Mouse (Mus musculus) frontal cortex, adult 2 months (tissue): ENCODE measurements around the gene Sema4c. TPM values are rescaled to one million over a fixed set of nuclear protein-coding genes. Genes with fewer than 3 reads are reported as not detected.

Experiments used
- DNase-seq, 2 experiments: peaks; one replicate each; pipeline ENCODE4 v3.0.0; 2022; ENCODE audit warnings: low spot score in 1 of 2; ENCODE audit errors: extremely low spot score in 1 of 2
- polyA plus RNA-seq: library from polyadenylated mRNA; depleted of rRNA; stranded (reverse); fragments of >200 nt; gene quantifications from 2 replicates; pipeline ENCODE4 v1.2.3, GENCODE M21; 2012; rRNA removed

The Sema4c gene
- polyA plus RNA-seq: 12.3 and 12.7 TPM in 2 replicates

DNA sequence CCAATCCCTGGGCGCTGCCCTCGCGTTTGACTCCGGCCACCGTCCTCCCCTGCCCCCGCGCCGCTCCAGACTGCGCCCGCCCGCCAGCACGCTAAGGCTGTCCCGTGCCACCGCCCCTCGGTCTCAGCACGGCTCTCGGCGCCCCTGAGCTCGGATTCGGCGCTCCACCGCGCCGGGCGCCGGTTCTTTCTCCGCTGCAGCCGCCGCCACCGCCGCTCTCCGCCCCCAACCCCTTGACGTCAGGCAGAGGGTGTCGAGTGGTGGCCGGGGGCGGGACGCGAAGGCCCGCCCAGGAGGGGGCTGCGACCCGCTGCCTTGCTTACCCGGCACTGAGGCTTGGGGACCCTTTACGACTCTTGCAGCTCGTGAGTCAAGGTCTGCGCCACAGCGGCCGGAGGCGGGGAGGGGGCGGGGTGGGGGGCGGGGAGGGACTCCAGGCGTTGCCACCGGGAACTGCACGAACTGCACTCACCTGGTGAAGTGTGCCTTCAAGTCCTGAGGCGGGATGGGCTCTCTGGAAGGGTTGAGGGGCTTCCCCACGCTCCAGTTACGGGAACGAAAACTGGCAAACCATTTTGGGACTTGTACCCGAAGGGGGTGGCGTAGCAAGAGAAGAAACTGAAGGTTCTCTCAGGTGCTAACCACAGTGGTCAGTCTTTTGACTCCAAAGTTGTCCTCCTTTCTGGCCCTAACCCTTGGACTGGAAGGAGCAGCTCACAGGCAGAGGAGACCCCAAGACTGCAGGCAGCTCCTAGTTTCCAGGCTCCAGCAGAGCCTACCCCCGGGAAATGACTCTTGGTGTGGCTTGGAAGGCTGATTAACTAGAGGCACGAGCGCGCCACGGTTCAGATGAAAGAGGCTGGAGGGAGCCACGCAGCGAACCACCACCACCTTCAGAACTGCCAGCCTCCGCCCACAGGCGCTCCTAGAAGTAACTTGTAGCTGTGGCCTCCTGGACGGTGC lies at the start of gene Sema4c:
Gene Sema4c (minus strand): TSS at position 319 of the 963 bp plus-strand sequence.
- DNase-seq: peak in 1 of 2 experiments; percentile 74

DNA sequence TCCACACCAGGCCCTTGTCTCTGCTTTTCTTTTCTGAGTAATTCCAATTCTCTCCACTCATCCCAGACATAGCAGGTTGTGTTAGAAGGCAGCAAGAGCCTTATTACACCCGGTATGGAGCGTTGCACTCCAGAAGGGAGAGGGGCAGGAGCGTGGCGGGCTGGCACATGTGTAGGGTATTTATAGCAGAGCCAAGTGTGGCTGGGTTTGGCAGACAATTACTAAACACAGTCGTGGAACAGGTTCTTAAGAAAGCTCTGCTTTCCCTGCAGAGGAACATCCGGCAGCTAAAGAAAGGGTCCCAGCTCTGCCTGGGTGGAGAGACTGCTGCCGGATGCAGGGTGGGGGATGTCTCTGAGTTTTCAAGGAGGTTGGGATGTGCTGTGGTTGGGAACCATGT lies 48.8 kb upstream of the Sema4c start:
- peak; percentile 68 to 75 for DNase-seq

DNA sequence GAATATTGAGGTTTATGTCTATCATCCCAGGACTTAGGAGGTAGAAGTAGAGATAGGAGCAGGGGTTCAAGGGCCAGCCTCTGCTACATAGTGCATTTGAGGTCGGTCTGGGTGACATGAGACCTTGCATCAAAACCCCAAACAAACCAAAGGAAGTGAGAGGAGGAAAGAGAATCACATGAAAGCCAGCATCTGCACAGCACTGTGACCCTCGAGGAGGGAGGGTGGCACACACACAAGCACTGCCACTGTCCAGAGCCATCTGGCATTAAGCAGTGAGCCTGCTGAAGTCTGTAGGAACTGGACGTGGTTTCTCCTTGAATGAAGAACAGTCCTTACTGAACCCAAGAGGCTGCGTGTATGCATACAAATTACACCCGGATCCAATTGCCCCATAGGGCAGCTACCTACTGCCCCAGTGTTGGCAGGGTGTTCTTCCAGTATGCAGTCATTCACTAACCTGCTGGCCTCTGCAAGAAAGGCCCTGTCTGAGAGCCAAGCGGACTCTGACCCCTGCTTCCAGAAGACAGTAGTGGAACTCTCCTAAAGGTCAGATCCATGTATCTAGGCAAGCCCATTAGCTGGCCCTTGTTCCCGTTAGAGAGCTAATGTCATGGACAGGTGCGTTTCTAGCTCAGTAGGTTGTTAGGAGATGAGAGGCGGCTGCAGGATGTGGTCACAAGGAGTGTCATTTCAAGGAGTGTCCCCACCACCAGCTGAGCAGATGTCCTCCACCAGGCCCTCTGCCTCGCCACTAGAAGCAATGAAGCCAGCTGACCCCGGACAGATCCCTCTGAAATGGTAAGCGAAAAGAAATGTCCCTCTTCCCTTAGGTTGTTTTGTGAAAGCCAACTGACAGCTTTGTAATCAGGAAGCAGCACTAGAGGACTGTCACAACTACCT lies 46.4 kb upstream of the Sema4c start:
- no peak for DNase-seq

DNA sequence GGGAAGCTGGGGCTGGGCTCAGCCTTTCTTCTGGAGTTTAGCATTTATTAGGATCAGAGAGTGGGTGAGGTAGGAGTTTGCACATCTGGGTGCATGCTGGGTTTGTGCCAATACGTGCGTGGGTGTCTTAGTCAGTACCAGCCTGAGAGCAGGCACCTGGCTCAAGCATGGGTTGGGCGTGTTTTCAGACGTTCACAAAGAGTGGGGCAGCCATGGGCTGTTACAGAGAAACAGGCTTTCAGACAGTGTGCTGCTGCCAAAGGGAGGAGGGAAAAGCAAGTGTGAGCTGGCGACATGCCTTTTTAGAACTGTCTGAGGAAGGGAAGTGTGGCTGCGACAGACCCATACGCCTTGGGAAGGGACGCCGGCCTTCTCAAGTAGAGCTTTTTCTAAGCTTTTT lies 45.2 kb upstream of the Sema4c start:
- peak; percentile 30 to 70 for DNase-seq

DNA sequence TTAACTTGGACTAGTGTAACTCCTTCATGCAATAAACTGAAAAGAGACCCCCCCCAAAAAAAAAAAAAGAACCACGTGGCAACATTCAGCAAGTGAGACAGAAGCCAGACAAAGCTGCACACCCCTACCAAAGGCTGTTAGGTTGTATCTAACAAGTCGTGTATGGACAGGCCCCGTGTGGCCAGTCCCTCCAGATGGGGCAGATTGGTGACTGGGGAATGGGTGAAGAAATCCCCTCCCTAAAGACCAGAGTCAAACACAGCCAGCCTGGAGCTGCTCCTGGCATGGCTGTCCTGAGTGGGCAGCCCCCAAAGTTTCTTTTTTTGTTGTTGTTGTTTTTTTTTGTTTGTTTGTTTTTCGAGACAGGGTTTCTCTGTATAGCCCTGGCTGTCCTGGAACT lies 44.1 kb upstream of the Sema4c start:
- no peak for DNase-seq

- DNase-seq: no peak
Measured at GRCm38 (mm10) chr1:36598411-36598810, 40.3 kb upstream of the Sema4c start.

DNA sequence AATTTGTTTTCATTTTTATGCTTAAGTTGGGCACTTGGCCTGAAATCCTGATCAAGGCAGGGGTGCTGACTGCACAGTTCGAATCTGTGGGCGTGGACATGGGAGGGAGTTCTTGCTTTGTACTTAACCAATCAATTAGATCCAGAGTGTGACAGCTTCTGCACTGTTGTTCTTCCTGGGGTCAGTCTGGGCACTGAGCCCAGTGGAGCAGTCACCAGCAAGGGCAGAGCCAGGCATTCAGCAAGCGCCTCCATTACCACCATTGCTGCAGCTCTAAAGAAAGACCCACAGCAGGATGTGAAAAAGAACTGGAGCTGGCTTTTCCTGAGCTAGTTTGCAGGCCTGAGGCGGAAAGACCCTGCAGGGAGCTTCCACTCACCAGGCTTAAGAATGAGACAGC lies 38.0 kb upstream of the Sema4c start:
- no peak for DNase-seq

DNA sequence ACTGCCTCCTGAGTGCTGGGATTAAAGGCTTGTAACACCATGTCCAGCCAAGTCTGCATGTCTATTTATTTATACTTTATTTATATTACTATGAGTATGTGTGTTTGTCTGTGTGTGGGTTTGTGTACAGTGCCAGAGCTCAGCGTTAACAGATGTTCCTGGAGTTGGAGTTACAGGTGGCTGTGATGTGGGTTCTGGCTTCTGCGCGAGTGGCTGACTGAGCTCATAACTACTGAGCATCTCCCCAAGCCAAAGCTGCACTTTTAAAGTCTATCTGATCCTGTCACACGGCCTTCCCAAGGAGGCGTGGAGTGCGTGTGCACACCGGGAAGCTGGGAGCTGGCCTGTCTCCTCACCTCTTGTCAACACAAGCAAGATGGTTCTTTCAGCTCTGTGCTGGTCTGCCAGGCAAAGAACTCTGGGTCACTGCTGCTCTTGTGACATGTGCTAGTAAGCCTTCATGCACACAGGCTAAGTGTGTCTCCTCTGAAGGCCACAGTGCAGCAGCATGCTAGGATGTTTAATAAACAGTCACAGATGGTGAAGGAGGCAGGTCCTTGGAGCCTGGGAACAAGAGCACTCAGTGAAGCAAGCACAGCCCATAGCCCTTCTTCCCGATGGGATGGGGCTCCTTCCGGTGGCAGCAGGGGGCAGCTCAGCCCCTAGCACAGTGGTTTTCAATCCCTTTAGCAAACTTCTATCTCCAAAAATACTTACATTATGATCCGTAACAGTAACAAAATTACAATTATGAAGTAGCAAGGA lies 37.2 kb upstream of the Sema4c start:
- DNase-seq: no peak

DNA sequence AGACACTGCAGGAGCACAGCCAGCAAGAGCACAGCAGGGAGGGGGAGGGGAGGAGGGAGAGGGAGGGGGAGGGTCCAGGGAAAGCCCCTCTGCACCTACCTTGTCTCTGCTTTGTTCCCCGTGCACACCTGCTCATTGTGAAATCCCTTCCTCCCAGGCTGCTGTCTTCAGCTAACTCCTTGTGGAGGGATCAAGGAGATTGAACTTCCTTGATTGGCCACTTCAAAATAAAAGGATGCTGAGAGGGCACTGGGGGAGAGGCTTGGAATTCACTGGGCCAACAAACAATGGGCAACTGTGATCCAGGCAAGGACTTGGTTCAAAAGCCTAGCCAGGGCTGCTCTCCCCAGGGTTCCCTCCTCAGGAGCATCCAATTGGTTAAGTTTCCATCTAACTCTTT lies 35.0 kb upstream of the Sema4c start:
- no peak for DNase-seq

DNA sequence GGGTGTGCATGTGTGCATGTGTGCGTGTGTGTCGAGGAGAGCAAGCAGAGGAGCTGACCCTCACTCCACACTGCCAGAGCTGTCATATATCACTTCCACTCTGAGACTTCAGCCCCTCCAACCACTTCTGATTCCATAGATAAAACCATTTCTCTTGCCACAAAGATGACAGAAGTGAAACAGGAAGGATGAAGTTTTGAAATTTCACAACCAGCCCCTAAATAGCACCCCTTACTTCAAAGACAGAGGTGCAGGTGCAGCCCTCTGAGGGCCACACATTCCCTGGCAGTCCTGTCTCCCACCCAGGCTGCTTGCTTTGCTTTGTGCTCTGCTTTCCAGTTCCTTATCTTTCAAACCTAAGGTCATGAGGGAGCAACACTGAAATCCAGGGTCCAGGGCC lies 33.3 kb upstream of the Sema4c start:
- DNase-seq: no peak

DNA sequence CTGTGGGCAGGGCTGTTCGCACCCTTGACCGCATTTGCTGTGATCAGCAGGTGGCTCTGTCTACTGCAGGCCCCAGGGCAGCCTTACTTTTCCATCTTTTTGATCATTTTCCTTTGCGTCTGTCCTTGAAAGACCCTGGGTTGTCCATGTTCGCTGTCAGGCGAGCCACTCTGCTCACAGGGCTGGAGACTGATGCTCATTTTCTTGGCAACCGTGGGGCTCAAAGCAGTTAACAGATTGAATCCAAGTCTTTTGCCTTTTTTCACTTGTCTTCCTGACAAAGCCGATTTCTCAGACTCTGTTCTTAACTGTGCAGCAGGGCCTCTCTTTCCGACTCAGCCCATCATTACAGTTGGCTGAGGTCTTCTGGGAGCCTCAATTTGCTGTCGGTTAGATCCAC lies 32.5 kb upstream of the Sema4c start:
- DNase-seq: no peak

DNA sequence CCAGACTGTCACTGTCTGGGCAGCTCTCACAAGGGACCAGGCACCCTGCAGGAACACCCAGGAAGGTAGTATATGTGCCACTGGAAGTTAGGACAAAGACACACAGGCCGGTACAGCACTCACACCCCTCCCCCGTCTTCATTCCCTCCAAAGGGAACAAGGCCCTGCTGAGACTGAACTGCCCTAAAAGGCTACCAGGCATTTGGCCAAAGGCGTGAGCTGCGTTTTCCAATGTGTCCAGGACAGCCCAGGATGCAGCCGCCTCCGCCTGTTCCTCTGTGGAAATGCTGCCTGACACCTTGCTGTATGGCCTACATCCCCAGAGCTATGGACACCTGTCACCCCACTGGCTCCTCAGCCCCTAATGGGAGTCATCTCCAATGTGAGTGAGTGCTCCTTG lies 31.3 kb upstream of the Sema4c start:
- no peak for DNase-seq

DNA sequence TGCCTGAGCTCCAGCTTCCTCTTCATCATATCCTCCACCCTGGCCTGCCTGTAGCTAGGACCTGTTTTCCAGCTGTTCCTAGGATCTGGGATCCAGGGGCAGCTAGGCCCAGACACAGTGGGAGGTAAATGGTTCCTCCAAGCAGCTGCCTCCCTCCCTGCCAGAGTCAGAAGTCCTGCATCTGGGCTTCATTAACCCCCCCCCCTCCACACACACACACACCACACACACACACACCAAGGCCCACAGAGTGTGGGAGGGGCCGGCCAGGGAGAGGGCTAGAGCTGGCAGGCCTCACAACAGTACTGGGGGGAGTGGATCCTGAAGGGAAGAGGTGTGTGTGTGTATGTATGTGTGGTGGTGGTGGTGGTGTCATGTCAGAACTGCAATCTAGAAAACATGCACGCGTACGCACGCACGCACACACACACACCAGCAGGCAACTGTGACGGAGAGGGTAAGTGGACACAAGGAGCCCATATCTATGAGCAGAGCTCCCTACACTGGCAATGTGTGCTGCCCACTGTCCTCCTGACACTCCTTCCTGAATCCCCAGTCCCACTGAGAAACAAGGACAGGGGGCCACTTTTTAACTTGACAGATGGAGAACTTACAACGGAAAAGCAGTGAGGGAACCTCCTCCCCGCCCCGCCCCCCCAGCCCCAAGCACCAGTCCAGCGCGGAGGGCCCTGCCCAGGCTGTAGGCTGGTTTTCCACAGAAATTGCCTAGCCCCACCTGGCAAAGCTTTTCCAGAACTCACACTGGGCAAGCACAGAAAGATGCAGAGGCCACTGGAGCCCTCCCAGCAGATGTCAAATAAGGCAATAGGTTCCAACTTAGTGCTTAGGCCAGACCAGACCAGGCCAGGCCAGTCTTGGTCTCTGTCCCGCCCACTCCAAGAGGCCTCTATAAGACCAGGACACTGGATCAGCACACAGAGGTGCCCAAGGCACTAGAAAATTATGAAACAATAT lies 30.6 kb upstream of the Sema4c start:
- no peak for DNase-seq

GRCm38 (mm10) chr1:36587860-36588259 lies 29.7 kb upstream of the Sema4c start:
- no peak for DNase-seq

DNA sequence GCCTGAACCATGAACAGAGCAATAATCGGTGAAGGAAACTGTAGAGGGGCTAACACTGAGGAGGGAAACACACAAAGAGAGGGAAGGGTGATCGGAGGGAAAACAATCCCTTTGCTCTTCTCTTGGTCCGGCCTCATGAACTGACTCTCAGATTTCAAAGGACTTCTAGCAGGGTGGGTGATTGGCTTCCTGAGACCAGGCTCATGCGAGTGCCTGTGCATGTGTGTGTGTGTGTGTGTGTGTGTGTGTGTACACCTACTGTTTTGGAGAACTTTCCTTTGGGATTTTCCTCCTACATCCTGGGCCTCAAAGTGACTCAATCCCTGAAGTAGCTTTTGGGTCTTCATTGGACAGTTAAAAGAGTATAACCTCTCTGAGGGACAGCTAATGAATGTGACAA lies 28.1 kb upstream of the Sema4c start:
- no peak for DNase-seq

DNA sequence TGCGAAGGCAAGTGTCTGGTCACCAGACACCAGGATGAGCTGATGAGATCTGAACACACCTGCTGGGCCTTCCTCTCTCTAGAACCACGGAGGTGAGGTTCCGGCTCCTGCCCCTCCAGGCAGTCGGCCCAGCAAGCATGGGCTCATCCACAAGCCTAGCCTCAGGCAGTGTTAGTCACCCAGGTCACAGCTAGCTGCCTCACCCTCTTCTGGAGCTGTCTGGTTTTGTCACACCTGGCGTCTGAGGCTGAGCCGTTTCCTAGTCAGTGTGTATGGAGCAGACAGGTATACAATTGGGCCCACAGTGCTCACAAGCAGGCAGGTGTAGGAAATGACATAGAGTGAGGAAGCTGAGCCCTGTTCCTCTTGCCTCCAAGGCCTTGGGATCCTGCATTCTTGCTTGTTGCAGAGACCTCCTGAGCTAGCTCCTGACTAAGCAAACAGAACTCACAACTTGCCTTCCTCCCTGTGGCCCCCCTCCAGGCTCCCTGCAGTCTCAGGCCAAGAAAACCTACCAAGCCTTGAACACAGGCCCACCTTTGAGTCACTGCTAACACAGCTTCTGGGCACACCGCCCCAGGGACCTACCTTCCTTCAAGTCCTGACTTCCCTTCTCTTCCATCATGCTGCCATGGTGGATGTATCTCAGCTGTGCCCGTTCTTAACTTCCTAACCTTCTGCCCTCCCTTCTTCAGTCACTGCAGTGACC lies 25.4 kb upstream of the Sema4c start:
- DNase-seq: no peak

- no peak for DNase-seq
Measured at GRCm38 (mm10) chr1:36582211-36582610, 24.1 kb upstream of the Sema4c start.

- DNase-seq: no peak
Measured at GRCm38 (mm10) chr1:36581260-36581659, 23.1 kb upstream of the Sema4c start.
